Mouse (Mus musculus) megakaryocyte, embryonic 14.5 days (primary cell): Measurements from ENCODE around the gene Sulf2. TPM values are rescaled to one million over a fixed set of nuclear protein-coding genes. Genes with fewer than 3 reads are reported as not detected.

Experiments used
- H3K27me3 ChIP-seq: replicated peaks from 2 replicates; pipeline ENCODE3; 2012; ENCODE audit warnings: inconsistent platforms
- H3K36me3 ChIP-seq: replicated peaks from 2 replicates; pipeline ENCODE3; 2012; ENCODE audit warnings: low read length, inconsistent platforms, mixed read lengths
- H3K4me1 ChIP-seq: 2 replicates; pipeline ENCODE4 v1.6.1; 2012; ENCODE audit warnings: inconsistent platforms
- H3K4me3 ChIP-seq: replicated peaks from 2 replicates; pipeline ENCODE3; 2012; ENCODE audit warnings: moderate library complexity, mild to moderate bottlenecking, inconsistent platforms
- H3K9me3 ChIP-seq: 2 replicates; pipeline ENCODE4 v1.6.1; 2012; ENCODE audit warnings: inconsistent platforms
- FLI1 ChIP-seq: IDR thresholded peaks from 2 replicates; pipeline ENCODE4 v1.6.1; 2012; ENCODE audit warnings: low read length, inconsistent platforms, mixed read lengths
- GATA1 ChIP-seq: IDR thresholded peaks from 3 replicates; pipeline ENCODE4 v1.6.1; 2012; ENCODE audit warnings: mixed read lengths, low read length, inconsistent platforms, borderline replicate concordance
- polyA plus RNA-seq: library from polyadenylated mRNA; stranded (reverse); fragments of >175 nt; gene quantifications from 2 replicates; pipeline ENCODE4 v1.2.3, GENCODE M21; 2012; ENCODE audit warnings: low replicate concordance; ENCODE audit not compliant: insufficient read depth

The Sulf2 gene
- polyA plus RNA-seq, 1 experiment, result 4.8 TPM

- Histone ChIP-seq H3K4me1 (no peaks in the 10 kb centered on the region), H3K27me3 (peaks cover 61% of the 10 kb centered on the region), H3K9me3 (no peaks in the 10 kb centered on the region), H3K4me3 (no peak overlapping the region), H3K36me3 (no peaks in the 10 kb centered on the region)
- TF ChIP-seq FLI1, result no peak
- no peak for TF ChIP-seq GATA1
Observed at GRCm38 (mm10) chr2:166175552-166176136, 20.2 kb upstream of the Sulf2 start.

- Histone ChIP-seq H3K4me1 (no peaks in the 10 kb centered on the region), H3K4me3 (no peak overlapping the region), H3K27me3 (peaks cover 64% of the 10 kb centered on the region), H3K9me3 (no peaks in the 10 kb centered on the region), H3K36me3 (no peaks in the 10 kb centered on the region)
- TF ChIP-seq GATA1, result no peak
- TF ChIP-seq FLI1, result no peak
Observed at GRCm38 (mm10) chr2:166175145-166175544, 19.7 kb upstream of the Sulf2 start.

DNA sequence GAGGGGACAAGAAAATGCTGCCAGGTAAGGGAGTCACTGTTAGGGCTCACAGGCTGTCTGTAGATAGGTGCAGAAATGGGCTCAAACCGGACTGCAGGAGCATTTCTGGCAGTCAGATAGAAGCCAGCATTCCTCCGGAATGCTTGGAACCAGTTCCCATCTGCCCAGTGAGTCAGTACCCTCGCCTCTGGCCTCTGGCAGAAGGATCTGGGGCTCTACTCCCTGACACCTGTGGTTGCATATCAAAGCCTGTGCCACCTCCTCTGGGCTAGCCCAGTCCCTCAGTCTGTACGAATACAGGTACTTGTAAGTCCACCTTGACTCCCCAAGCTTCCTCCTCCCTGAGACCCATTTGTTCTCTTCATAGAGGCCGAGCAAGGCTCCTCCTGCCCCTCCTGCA, 17.7 kb upstream of the Sulf2 start:
- H3K9me3 ChIP-seq, result no peaks in the 10 kb centered on the region
- peaks cover 3% of the 10 kb centered on the region; the same call in 1 of the 2 replicates for H3K4me1 ChIP-seq
- no peak overlapping the region for H3K4me3 ChIP-seq
- H3K27me3 ChIP-seq, result peaks cover 79% of the 10 kb centered on the region
- TF ChIP-seq GATA1 (no peak), FLI1 (no peak)
- no peaks in the 10 kb centered on the region for H3K36me3 ChIP-seq

- Histone ChIP-seq H3K4me1 (peaks cover 3% of the 10 kb centered on the region; the same call in 1 of the 2 replicates), H3K4me3 (no peak overlapping the region), H3K27me3 (peaks cover 75% of the 10 kb centered on the region), H3K9me3 (no peaks in the 10 kb centered on the region), H3K36me3 (no peaks in the 10 kb centered on the region)
- TF ChIP-seq FLI1 (no peak), GATA1 (no peak)
Observed at GRCm38 (mm10) chr2:166170173-166170572, 14.7 kb upstream of the Sulf2 start.

DNA sequence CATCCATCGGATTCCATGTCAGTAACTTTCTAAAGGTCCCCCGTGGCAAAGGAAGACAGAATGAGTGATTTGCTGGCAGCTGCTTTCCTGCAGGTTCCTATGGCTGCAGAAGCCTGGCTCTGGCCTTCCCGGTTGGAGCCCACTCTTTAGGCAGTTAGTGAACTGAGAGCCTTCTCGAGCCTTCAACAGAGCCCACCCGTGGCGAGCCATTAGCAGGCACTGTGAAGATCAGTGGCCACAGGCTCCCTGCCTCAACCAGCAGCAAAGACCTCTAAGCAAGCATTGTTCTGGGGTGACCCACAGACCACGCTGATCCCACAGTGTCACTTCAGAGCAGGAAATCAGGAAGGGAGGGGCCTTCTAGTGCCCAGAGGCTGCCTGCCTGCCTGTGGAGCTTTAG, 13.4 kb upstream of the Sulf2 start:
- H3K4me3 ChIP-seq, result no peak overlapping the region
- no peak for TF ChIP-seq GATA1
- no peak for TF ChIP-seq FLI1
- no peaks in the 10 kb centered on the region for H3K9me3 ChIP-seq
- peaks cover 3% of the 10 kb centered on the region; the same call in 1 of the 2 replicates for H3K4me1 ChIP-seq
- H3K27me3 ChIP-seq, result peaks cover 70% of the 10 kb centered on the region
- no peaks in the 10 kb centered on the region for H3K36me3 ChIP-seq

DNA sequence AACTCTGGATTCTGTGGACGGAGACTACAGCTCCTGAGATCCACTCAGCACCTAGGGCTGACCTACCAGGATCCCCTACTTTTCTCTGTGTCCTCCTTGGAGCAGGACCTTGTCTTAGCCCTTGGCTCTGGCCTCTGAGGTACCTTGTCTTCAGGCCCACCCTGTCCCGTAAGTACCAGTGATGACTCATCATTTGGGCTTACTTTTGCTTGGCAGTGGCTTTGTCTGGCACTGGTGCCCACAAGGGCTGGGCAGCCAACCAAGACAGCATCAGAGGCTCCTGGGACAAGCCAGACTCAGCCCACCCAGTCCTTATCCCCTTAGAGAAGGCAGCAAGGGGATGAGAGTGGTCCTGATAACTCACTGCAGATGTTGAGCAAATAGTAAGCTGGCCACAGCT, 11.9 kb upstream of the Sulf2 start:
- TF ChIP-seq FLI1 (no peak), GATA1 (no peak)

DNA sequence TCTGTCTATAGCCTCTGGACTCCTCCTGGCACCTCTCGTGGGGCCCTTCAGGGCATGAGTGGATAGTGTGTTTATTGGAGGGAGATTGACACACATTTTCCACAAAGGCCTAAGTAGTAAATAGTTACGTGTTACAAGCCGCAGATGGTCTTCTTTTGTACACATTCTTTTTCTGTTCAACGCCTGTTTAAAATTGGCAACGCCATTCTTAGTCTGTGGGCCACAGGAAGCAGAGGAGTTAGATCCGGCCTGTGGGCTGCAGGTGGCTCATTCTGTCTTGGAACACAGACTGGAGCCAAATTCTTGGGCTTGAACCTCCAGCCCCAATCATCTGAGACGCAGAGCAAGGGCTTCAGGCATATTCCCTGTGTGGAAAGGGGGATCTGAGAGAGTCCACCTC, 9.9 kb upstream of the Sulf2 start:
- no peaks in the 10 kb centered on the region for H3K9me3 ChIP-seq
- TF ChIP-seq FLI1 (no peak), GATA1 (no peak)

More for the DNA sequence above, 11.9 kb upstream of the Sulf2 start:
- Histone ChIP-seq H3K27me3 (peaks cover 69% of the 10 kb centered on the region), H3K4me1 (peaks cover 3% of the 10 kb centered on the region; the same call in 1 of the 2 replicates), H3K4me3 (no peak overlapping the region), H3K36me3 (no peaks in the 10 kb centered on the region), H3K9me3 (no peaks in the 10 kb centered on the region)

GRCm38 (mm10) chr2:166164601-166165000, 9.1 kb upstream of the Sulf2 start:
- H3K27me3 ChIP-seq, result peaks cover 57% of the 10 kb centered on the region
- TF ChIP-seq FLI1 (no peak), GATA1 (no peak)
- H3K4me3 ChIP-seq, result no peak overlapping the region
- H3K9me3 ChIP-seq, result no peaks in the 10 kb centered on the region
- no peaks in the 10 kb centered on the region for H3K36me3 ChIP-seq
- H3K4me1 ChIP-seq, result peaks cover 3% of the 10 kb centered on the region; the same call in 1 of the 2 replicates

More for the DNA sequence above, 9.9 kb upstream of the Sulf2 start:
- Histone ChIP-seq H3K4me3 (no peak overlapping the region), H3K4me1 (peaks cover 3% of the 10 kb centered on the region; the same call in 1 of the 2 replicates), H3K36me3 (no peaks in the 10 kb centered on the region), H3K27me3 (peaks cover 61% of the 10 kb centered on the region)

DNA sequence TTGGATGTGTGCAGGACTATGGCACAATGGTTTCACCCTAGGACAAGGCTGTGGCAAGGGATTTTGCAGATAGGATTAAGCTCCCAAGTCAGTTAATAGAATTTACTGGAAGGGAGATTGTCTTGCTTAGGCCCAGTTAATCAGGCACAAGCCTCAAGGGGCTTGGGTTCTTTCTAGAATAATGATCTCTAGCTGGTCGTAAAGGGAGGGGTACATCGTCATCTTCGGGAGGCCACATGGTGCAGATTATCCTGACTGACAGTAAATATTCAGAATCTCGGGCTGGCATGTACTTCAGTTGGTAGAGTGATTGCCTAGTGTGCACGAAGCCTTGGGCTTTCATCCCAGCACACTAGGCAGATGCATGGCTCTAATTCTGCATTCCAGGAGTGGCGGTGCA, 8.5 kb upstream of the Sulf2 start:
- Histone ChIP-seq H3K9me3 (peaks cover 3% of the 10 kb centered on the region; the same call in 1 of the 2 replicates), H3K27me3 (peaks cover 53% of the 10 kb centered on the region), H3K4me1 (peaks cover 1% of the 10 kb centered on the region; the same call in 1 of the 2 replicates), H3K36me3 (no peaks in the 10 kb centered on the region), H3K4me3 (no peak overlapping the region)
- TF ChIP-seq FLI1, result no peak
- no peak for TF ChIP-seq GATA1

DNA sequence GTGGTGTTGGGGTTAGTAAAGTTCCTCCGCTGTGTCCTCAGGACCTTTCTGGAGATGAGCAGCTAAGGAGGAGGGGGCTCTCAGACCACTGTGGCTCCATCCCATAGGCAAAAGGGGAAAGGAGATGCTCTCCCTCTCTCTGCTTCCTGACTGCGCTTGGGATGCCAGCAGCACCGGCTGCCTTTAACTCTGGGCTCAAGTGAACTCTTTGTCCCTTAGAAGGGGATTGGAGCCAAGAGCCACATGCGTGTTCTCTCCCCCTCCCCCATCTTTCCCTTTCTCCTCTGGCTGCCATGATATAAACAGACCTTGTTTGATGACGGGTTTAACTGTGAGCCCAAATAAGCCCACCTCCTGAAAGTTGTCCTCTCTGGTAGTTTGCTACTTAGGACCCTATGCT, 7.8 kb upstream of the Sulf2 start:
- Histone ChIP-seq H3K4me3 (no peak overlapping the region), H3K36me3 (no peaks in the 10 kb centered on the region), H3K4me1 (no peaks in the 10 kb centered on the region), H3K27me3 (peaks cover 50% of the 10 kb centered on the region), H3K9me3 (peaks cover 3% of the 10 kb centered on the region; the same call in 1 of the 2 replicates)
- TF ChIP-seq GATA1 (no peak), FLI1 (no peak)
